Mouse (Mus musculus): ENCODE measurements at regions not wholly inside any gene's neighbourhood (a gene's known extent, or its start where the extent isn't known, plus 50 kb on each side); places are given as distances from the start of the nearest gene placed in this dataset.

GRCm38 (mm10) chr16:84661879-84662278, 73.7 kb downstream of the Mrpl39 start:
- no peak for TF ChIP-seq POLR2A (IDR thresholded peaks at IDR 0.05; ENCODE audit: insufficient read depth, low read depth, low read length)
- TF ChIP-seq CTCF (IDR thresholded peaks at IDR 0.05; ENCODE audit: insufficient read depth, low read depth, low read length): no peak
- WGBS: 54% methylated on average over 3 of the region's 3 CpGs

GRCm38 (mm10) chr16:84663581-84663980, 72.0 kb downstream of the Mrpl39 start:
- TF ChIP-seq POLR2A (IDR thresholded peaks at IDR 0.05; ENCODE audit: insufficient read depth, low read depth, low read length): no peak
- TF ChIP-seq CTCF (IDR thresholded peaks at IDR 0.05; ENCODE audit: insufficient read depth, low read depth, low read length): no peak
- H3K27ac ChIP-seq (ENCODE audit: insufficient read depth, low read depth, low read length): no peak overlapping the region
- no peaks in the 10 kb centered on the region for H3K4me1 ChIP-seq (ENCODE audit: control insufficient read depth, insufficient read depth, low read length)
- 76% methylated on average over 4 of the region's 4 CpGs for WGBS
- no peak overlapping the region for H3K4me3 ChIP-seq (ENCODE audit: insufficient read depth, low read depth, low read length)

More at GRCm38 (mm10) chr16:84661879-84662278, 73.7 kb downstream of the Mrpl39 start:
- H3K27ac ChIP-seq (ENCODE audit: insufficient read depth, low read depth, low read length): no peak overlapping the region
- H3K4me3 ChIP-seq (ENCODE audit: insufficient read depth, low read depth, low read length): no peak overlapping the region
- H3K4me1 ChIP-seq (ENCODE audit: control insufficient read depth, insufficient read depth, low read length): no peaks in the 10 kb centered on the region

Data from olfactory bulb, adult 2 months (tissue).